Mouse (Mus musculus): ENCODE measurements at regions not wholly inside any gene's neighbourhood (a gene's known extent, or its start where the extent isn't known, plus 50 kb on each side); places are given as distances from the start of the nearest gene placed in this dataset.

DNA sequence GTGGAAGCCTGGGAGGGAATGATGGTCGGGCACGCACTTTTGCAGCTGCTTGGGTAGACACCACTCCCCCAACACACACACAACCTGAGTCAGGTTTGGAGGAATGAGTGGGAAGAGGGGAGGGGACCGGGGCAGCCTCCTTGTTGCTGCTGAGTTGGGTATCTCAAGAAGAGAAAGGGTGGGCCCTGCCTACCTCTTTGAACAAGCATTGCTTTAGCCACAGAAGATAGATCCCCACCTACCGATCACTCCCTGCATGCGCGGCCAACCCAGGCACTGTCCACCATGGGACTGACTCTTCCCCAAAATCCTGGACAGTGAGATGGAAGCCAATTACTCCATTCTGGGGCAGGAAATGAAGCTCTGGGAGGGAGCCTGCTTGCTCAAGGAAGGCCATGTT is 243.2 kb downstream of the Cbln1 start:
- Histone ChIP-seq H3K27ac (ENCODE audit: control insufficient read depth, insufficient read depth, low read depth, low read length) (no peak overlapping the region), H3K4me1 (ENCODE audit: control insufficient read depth, insufficient read depth, low read length) (no peaks in the 10 kb centered on the region), H3K36me3 (ENCODE audit: control insufficient read depth, insufficient read depth, low read length) (no peaks in the 10 kb centered on the region), H3K27me3 (ENCODE audit: control insufficient read depth, insufficient read depth, low read length) (no peaks in the 10 kb centered on the region), H3K4me3 (ENCODE audit: control insufficient read depth, low read depth, low read length) (no peak overlapping the region)
- TF ChIP-seq CTCF (IDR thresholded peaks at IDR 0.05; ENCODE audit: control insufficient read depth, insufficient read depth, insufficient replicate concordance, low read depth, low read length) (no peak), POLR2A (IDR thresholded peaks at IDR 0.05; ENCODE audit: control insufficient read depth, low read depth, low read length) (no peak)

DNA sequence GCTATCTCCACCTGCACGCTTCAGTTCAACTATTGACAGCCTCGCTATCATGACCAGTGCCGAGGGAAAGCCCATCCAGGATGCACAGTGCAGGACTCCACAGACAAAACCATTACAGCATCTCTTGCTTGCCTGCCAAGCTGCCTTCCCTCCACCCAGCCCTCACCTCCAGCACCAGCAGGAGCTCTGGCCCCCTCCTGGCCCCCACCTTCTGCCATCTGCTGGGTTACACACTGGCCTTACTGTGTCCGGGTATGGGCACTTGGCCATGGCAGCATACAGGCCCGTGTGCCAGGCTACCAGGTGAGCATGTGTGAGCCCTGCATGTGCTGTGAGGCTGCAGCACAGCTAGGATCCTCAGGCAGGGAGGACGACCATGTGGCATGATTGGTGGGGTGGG is 243.6 kb downstream of the Cbln1 start:
- Histone ChIP-seq H3K36me3 (ENCODE audit: control insufficient read depth, insufficient read depth, low read length) (no peaks in the 10 kb centered on the region), H3K27ac (ENCODE audit: control insufficient read depth, insufficient read depth, low read depth, low read length) (no peak overlapping the region), H3K27me3 (ENCODE audit: control insufficient read depth, insufficient read depth, low read length) (no peaks in the 10 kb centered on the region), H3K4me1 (ENCODE audit: control insufficient read depth, insufficient read depth, low read length) (no peaks in the 10 kb centered on the region), H3K4me3 (ENCODE audit: control insufficient read depth, low read depth, low read length) (no peak overlapping the region)
- TF ChIP-seq CTCF (IDR thresholded peaks at IDR 0.05; ENCODE audit: control insufficient read depth, insufficient read depth, insufficient replicate concordance, low read depth, low read length): no peak
- no peak for TF ChIP-seq POLR2A (IDR thresholded peaks at IDR 0.05; ENCODE audit: control insufficient read depth, low read depth, low read length)

DNA sequence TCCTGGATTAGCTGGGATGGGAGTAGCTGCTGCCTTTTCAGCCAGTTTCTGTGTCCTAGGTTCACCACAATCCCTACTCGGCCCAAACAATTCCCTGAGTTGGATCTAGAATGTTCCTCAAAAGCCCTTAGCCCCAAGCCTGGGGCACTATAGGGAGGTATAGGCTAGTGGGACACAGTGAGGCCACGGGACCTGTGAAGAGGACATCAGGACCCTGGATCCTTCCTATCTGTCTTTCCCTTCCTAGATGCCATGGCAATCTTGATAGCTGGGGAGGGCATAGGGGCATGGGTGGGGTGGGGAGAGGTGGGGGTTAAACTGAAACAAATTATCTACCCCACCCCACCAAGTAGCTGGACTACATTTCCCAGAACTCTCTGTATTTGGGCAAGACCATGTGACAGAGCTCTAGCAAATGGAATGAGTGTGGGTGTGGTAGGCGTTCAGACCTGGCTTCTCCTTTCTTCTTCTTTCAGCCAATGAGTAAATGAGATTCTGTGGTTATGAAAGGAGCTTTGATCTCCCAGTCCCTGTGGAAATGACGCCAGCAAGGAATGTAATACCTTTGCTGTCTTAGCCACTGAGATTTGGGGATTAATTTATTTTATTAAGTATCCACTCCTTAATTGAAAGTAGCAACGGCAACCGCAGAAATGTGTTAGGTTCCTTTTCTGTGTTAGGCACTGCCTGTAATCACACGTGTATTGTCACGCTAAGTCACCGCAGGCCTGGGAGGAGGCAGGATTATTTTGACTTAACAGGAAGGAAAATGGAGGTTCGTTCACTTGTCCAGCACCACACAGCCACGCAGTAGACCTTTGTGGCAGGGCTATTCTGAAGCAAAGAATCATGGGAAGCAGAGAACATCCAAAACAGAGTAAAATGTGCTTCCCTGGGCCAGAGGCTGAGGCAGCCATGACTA is 246.6 kb downstream of the Cbln1 start:
- H3K4me1 ChIP-seq (ENCODE audit: control insufficient read depth, insufficient read depth, low read length): no peaks in the 10 kb centered on the region
- H3K36me3 ChIP-seq (ENCODE audit: control insufficient read depth, insufficient read depth, low read length): no peaks in the 10 kb centered on the region
- H3K27ac ChIP-seq (ENCODE audit: control insufficient read depth, insufficient read depth, low read depth, low read length): no peak overlapping the region
- TF ChIP-seq CTCF (IDR thresholded peaks at IDR 0.05; ENCODE audit: control insufficient read depth, insufficient read depth, insufficient replicate concordance, low read depth, low read length) (no peak), POLR2A (IDR thresholded peaks at IDR 0.05; ENCODE audit: control insufficient read depth, low read depth, low read length) (no peak)
- H3K27me3 ChIP-seq (ENCODE audit: control insufficient read depth, insufficient read depth, low read length): no peaks in the 10 kb centered on the region
- no peak overlapping the region for H3K4me3 ChIP-seq (ENCODE audit: control insufficient read depth, low read depth, low read length)

DNA sequence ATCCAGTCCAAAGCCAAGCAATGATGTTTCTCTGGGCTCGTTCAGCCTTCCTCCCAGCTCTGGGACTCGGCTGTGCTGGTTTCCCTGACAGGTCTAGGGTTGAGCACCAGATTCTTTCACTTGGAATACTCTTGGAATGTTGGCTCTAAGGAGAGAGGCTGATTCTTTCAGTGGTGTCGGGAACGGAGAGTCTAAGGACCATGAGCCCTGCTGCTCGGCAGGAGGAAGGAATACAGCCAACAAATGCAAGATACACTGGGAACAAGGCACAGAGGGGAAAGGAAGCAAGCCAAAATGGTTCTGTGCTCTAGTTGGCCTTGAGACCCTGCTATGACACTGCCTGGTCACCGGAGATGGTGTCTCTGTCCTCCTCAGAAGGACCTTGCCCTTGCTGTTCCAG is 251.8 kb downstream of the Cbln1 start:
- H3K4me1 ChIP-seq (ENCODE audit: control insufficient read depth, insufficient read depth, low read length): no peaks in the 10 kb centered on the region; the same call in none of the 2 replicates
- H3K4me3 ChIP-seq (ENCODE audit: control insufficient read depth, low read depth, low read length): no peak overlapping the region
- no peak overlapping the region for H3K27ac ChIP-seq (ENCODE audit: control insufficient read depth, insufficient read depth, low read depth, low read length)
- TF ChIP-seq CTCF (IDR thresholded peaks at IDR 0.05; ENCODE audit: control insufficient read depth, insufficient read depth, insufficient replicate concordance, low read depth, low read length): no peak
- no peaks in the 10 kb centered on the region for H3K27me3 ChIP-seq (ENCODE audit: control insufficient read depth, insufficient read depth, low read length)
- H3K36me3 ChIP-seq (ENCODE audit: control insufficient read depth, insufficient read depth, low read length): no peaks in the 10 kb centered on the region

DNA sequence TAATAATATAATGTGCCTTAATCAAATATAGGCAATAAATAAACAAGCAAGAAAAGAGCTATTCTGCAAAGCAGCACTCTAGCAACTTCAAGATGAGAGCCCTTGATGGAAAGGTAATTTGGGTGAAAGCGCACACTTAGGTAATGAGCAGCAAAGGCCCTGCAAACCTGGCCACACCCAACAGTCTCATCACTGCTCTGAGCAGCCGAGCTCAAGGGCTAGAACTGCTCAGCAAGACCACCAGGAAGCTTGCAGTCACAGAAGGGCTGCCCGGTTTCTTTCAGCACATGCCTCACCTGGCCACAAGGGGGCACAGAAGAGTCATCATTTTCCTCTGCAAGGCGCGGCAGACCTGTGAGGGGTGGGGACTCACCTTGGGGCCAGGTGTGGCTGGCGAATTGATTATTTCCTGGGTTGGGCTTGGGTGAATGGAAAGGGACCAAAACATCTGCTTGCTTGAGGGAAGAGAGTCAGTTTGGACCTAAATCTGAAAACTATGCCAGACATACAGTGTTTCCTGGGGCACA is 253.4 kb downstream of the Cbln1 start:
- no peak for TF ChIP-seq POLR2A (IDR thresholded peaks at IDR 0.05; ENCODE audit: control insufficient read depth, low read depth, low read length)
- TF ChIP-seq CTCF (IDR thresholded peaks at IDR 0.05; ENCODE audit: control insufficient read depth, insufficient read depth, insufficient replicate concordance, low read depth, low read length): peak; percentile 81
- Histone ChIP-seq H3K4me1 (ENCODE audit: control insufficient read depth, insufficient read depth, low read length) (no peaks in the 10 kb centered on the region; the same call in none of the 2 replicates), H3K27me3 (ENCODE audit: control insufficient read depth, insufficient read depth, low read length) (no peaks in the 10 kb centered on the region), H3K36me3 (ENCODE audit: control insufficient read depth, insufficient read depth, low read length) (no peaks in the 10 kb centered on the region), H3K27ac (ENCODE audit: control insufficient read depth, insufficient read depth, low read depth, low read length) (no peak overlapping the region), H3K4me3 (ENCODE audit: control insufficient read depth, low read depth, low read length) (no peak overlapping the region)

DNA sequence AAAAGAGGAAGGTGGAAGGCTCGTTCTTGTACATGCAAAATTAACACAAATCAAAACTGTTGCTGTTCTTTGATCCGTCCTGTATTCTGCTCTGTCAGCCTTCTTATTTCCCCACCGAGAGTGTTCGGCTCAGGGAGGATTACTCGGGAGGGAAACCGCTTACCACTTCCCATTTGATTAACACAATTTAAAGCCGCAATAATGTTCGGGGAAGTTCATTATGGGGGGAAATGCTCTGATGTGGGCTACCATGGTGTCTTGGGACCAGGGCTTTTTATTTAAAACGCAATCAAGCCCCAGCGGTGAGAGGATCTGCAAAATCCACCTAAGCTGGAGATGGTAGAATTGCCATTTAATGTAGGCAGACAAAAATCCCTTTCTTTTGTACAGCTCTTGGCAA is 257.4 kb downstream of the Cbln1 start:
- Histone ChIP-seq H3K4me1 (ENCODE audit: control insufficient read depth, insufficient read depth, low read length) (no peaks in the 10 kb centered on the region; the same call in 1 of the 2 replicates), H3K4me3 (ENCODE audit: control insufficient read depth, low read depth, low read length) (no peak overlapping the region), H3K36me3 (ENCODE audit: control insufficient read depth, insufficient read depth, low read length) (no peaks in the 10 kb centered on the region), H3K27ac (ENCODE audit: control insufficient read depth, insufficient read depth, low read depth, low read length) (no peak overlapping the region), H3K27me3 (ENCODE audit: control insufficient read depth, insufficient read depth, low read length) (no peaks in the 10 kb centered on the region)
- no peak for TF ChIP-seq CTCF (IDR thresholded peaks at IDR 0.05; ENCODE audit: control insufficient read depth, insufficient read depth, insufficient replicate concordance, low read depth, low read length)
- TF ChIP-seq POLR2A (IDR thresholded peaks at IDR 0.05; ENCODE audit: control insufficient read depth, low read depth, low read length): no peak

DNA sequence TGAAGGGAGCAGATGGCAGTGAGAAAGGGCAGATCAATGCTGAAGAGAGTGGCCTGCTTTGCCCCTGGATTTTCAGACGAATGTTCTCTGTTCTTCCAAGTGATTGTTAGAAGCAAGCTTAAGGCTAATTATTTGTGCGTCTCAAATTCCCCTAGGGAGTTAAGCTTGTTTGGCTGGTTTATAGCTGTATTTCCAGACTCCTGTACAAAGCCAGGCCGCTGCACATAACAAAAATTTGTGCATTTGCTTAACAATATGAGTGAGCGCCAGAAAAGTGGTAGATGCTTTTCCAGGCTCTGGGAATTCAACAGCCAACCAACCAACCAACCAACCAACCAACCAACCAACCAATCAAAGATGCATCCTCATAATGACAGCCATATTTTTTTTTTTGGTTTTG is 261.9 kb downstream of the Cbln1 start:
- Histone ChIP-seq H3K27ac (ENCODE audit: control insufficient read depth, insufficient read depth, low read depth, low read length) (no peak overlapping the region), H3K36me3 (ENCODE audit: control insufficient read depth, insufficient read depth, low read length) (no peaks in the 10 kb centered on the region), H3K4me1 (ENCODE audit: control insufficient read depth, insufficient read depth, low read length) (no peaks in the 10 kb centered on the region), H3K27me3 (ENCODE audit: control insufficient read depth, insufficient read depth, low read length) (no peaks in the 10 kb centered on the region), H3K4me3 (ENCODE audit: control insufficient read depth, low read depth, low read length) (no peak overlapping the region)
- TF ChIP-seq CTCF (IDR thresholded peaks at IDR 0.05; ENCODE audit: control insufficient read depth, insufficient read depth, insufficient replicate concordance, low read depth, low read length) (no peak), POLR2A (IDR thresholded peaks at IDR 0.05; ENCODE audit: control insufficient read depth, low read depth, low read length) (no peak)
